Mouse (Mus musculus) spleen, adult 10 weeks (tissue): ENCODE measurements around the gene Klhl15. TPM values are rescaled to one million over a fixed set of nuclear protein-coding genes. Genes with fewer than 3 reads are reported as not detected.

Experiments used
- polyA plus RNA-seq: library from polyadenylated mRNA; stranded (reverse); fragments of 350-450 nt; fragmentation: Illumina TruSeq; extraction: RNeasy Lipid Tissue Mini Kit (QIAGEN cat#74804); gene quantifications from one replicate; pipeline ENCODE4 v1.2.3, GENCODE M21; 2015; ENCODE audit warnings: low replicate concordance; ENCODE audit not compliant: insufficient read depth

Klhl15 gene
- 8.2 TPM for polyA plus RNA-seq

DNA sequence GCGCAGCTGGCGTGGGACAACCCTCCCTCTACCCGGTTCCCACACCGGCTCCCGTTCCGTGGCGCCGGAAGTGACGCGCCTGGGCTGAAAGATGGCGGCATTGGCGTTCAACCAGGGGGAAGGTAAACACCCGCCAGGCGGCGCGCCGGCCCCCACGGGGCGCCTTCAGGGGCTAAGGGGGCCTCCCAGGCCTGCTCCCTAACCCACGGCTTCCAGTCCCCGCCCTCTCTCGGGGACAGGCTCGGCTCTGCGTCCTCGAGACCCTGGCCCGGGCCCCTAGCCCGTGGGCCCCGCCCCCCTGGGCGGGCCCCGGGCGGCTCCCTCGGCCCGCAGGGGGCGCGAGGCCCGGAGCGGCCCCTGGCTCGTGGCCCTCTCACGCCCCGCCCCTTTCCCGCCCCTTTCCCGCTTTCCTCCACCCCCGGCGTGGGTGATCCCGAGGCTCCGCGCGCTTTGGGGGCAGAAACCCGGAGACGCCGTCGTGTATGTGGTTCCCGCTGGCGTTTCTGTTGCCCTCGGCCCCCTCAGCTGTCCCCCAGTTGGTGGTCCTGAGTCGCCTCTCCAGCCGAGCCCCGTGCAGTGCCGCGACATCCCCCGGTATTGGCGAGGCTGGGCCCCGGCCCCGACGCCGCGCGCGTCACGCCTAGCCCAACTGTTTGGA, at the start of gene Klhl15:
Gene Klhl15, plus strand, starts transcription at position 68 of the 658 bp plus-strand sequence.

DNA sequence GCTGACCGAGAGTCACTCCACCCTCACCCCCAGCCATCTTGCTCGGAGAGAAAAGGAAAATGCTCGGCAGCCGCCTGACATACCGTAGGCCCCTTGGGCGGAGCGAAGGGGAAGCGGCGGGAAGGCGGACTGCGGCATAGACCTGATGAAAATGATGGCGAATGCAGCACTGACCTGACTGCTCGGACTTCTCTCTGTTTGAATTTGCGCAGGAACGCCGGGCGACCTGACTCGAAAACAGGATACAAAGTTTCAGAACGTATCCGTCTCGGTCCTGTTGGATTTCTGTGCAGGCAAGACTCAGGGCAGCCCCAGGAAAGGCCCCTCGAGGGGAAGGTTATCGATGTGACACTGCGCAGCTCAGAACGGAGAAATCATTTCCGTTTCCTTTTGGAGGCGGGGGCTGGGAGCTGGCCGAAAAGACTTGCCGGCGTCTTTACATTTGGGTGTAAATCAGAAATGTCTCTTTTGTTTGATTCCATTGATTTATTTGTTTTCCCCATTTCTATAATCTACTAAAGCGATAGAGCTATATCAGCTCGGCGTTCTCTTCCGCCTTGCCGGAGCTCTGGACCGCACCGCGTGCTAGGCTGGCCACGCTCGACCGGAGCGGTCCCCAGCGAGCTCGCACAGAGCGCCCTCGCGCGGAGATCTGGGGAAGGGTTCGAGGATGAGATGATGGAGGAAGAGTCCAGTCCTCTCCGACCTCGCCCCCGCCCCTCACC, 21.6 kb upstream of the Klhl15 start, which contains the start of gene Eif2s3x:
Gene Eif2s3x, minus strand, starts transcription at position 266 of the 725 bp plus-strand sequence.

Other genes with a start within 250 kb of the Klhl15 start
- 50.9 TPM for gene Zfx, start 110.9 kb upstream of the Klhl15 start, polyA plus RNA-seq
- gene Eif2s3x, start 21.7 kb upstream of the Klhl15 start, polyA plus RNA-seq = 132 TPM
- not detected for gene Fam90a1b, start 132.2 kb downstream of the Klhl15 start, polyA plus RNA-seq
- 18.6 TPM for gene Apoo, start 132.5 kb downstream of the Klhl15 start, polyA plus RNA-seq